Mouse (Mus musculus): ENCODE data around the gene Mrpl27. TPM values are rescaled to one million over a fixed set of nuclear protein-coding genes. Genes with fewer than 3 reads are reported as not detected.

Gene Mrpl27
- polyA plus RNA-seq, 1 experiment from 2014 or later = 138 TPM

DNA sequence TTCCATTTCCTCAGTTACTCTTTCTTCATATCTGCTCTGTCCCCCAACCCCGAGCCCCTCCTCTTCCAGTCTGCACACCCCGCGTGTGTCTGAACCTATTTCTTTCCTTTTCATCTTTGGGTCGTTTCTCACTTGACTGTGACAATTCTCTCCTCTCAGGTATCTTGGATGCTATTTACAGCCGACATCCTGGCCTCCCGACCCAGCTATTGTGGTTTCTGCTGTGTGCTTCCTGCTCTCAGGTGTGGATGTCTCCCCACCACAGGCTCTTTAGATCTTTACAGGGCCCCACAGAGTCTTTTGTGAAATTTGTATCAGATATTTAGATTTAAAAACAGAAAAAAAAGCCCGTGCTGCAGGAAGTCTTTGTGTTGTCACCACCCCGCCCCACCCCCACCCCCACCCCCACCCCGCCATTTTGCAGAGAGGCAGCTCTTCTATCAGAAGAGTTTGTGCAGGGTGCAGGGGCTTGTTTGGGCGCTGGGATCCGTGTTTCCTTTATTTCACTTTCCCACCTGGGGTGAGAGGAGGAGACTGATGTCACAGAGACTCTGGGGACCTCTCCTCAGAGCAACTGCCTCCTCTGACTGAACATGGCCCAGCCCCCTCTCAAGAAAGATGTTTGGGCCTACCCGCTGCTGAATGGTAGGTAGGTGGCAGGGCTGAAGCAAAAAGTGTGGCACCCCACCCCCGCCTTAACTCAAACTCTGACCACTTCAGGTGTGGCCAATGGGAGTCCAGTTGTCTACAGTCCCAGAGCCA is 44.3 kb downstream of the Mrpl27 start:
- ATAC-seq (ENCODE audit: insufficient number of reproducible peaks, low FRiP score, low TSS enrichment, low read depth) = no peak
- H3K27me3 ChIP-seq = no peaks in the 10 kb centered on the region
- H3K4me2 ChIP-seq (replicated peaks) = no peak overlapping the region
- H3K9me3 ChIP-seq (replicated peaks) = no peaks in the 10 kb centered on the region
- H3K36me3 ChIP-seq = no peaks in the 10 kb centered on the region
- WGBS = 49% methylated on average over 13 of the region's 13 CpGs
- H3K4me1 ChIP-seq = 0 out of 2 replicates have a peak, but pooled peaks cover 4% of the 10 kb centered on the region
- no peak overlapping the region for H3K9ac ChIP-seq
- H3K27ac ChIP-seq (replicated peaks) = no peak overlapping the region
- no peak overlapping the region for H3K4me3 ChIP-seq (replicated peaks)

- H3K4me2 ChIP-seq (replicated peaks) = no peak overlapping the region
- no peak overlapping the region for H3K27ac ChIP-seq (replicated peaks)
- H3K9me3 ChIP-seq (replicated peaks) = no peaks in the 10 kb centered on the region
- H3K36me3 ChIP-seq = no peaks in the 10 kb centered on the region
- 95% methylated on average over 3 of the region's 3 CpGs for WGBS
- no peak overlapping the region for H3K9ac ChIP-seq
- 0 out of 2 replicates have a peak, but pooled peaks cover 4% of the 10 kb centered on the region for H3K4me1 ChIP-seq
- ATAC-seq (ENCODE audit: insufficient number of reproducible peaks, low FRiP score, low TSS enrichment, low read depth) = no peak
- no peaks in the 10 kb centered on the region for H3K27me3 ChIP-seq
- H3K4me3 ChIP-seq (replicated peaks) = no peak overlapping the region
Measured at GRCm38 (mm10) chr11:94699399-94699798, 45.8 kb downstream of the Mrpl27 start.

- Histone ChIP-seq H3K9ac (no peak overlapping the region), H3K4me3 (replicated peaks) (no peak overlapping the region), H3K27me3 (no peaks in the 10 kb centered on the region), H3K4me2 (replicated peaks) (no peak overlapping the region), H3K36me3 (no peaks in the 10 kb centered on the region), H3K4me1 (0 out of 2 replicates have a peak, but pooled peaks cover 4% of the 10 kb centered on the region), H3K9me3 (replicated peaks) (no peaks in the 10 kb centered on the region), H3K27ac (replicated peaks) (no peak overlapping the region)
- WGBS = 50% methylated on average over 27 of the region's 27 CpGs
- ATAC-seq (ENCODE audit: insufficient number of reproducible peaks, low FRiP score, low TSS enrichment, low read depth) = no peak
Measured at GRCm38 (mm10) chr11:94701401-94702215, 48.0 kb downstream of the Mrpl27 start.

DNA sequence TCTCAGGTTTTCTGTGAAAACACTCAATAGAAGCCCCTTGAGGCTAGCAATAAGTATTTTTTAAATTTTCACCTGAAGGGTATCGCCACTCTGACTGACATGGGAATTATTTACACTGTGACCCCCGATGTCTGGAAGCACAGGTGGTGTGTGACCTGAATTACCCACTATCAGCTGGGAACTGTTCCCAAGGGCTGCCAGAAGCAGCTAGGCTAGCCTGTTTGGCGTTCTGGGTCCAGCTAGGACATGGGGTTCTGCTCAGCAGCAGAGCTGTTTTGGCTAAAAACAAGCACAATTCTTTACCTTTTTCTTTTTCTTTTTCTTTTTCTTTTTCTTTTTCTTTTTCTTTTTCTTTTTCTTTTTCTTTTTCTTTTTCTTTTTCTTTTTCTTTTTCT is 48.6 kb downstream of the Mrpl27 start:
- H3K27ac ChIP-seq (replicated peaks) = no peak overlapping the region
- no peaks in the 10 kb centered on the region for H3K36me3 ChIP-seq
- H3K9me3 ChIP-seq (replicated peaks) = no peaks in the 10 kb centered on the region
- H3K9ac ChIP-seq = no peak overlapping the region
- 42% methylated on average over 3 of the region's 3 CpGs for WGBS
- 0 out of 2 replicates have a peak, but pooled peaks cover 4% of the 10 kb centered on the region for H3K4me1 ChIP-seq
- no peak overlapping the region for H3K4me3 ChIP-seq (replicated peaks)
- H3K27me3 ChIP-seq = no peaks in the 10 kb centered on the region
- ATAC-seq (ENCODE audit: insufficient number of reproducible peaks, low FRiP score, low TSS enrichment, low read depth) = no peak
- no peak overlapping the region for H3K4me2 ChIP-seq (replicated peaks)

GRCm38 (mm10) chr11:94704020-94704419 is 50.5 kb downstream of the Mrpl27 start:
- no peak for ATAC-seq (ENCODE audit: insufficient number of reproducible peaks, low FRiP score, low TSS enrichment, low read depth)
- no peaks in the 10 kb centered on the region for H3K36me3 ChIP-seq
- H3K9me3 ChIP-seq (replicated peaks) = no peaks in the 10 kb centered on the region
- H3K27me3 ChIP-seq = no peaks in the 10 kb centered on the region
- no peak overlapping the region for H3K4me2 ChIP-seq (replicated peaks)
- H3K4me3 ChIP-seq (replicated peaks) = no peak overlapping the region
- WGBS = 38% methylated on average over 7 of the region's 7 CpGs
- no peak overlapping the region for H3K9ac ChIP-seq
- 0 out of 2 replicates have a peak, but pooled peaks cover 4% of the 10 kb centered on the region for H3K4me1 ChIP-seq
- H3K27ac ChIP-seq (replicated peaks) = no peak overlapping the region; the same call in 1 of the 2 replicates

DNA sequence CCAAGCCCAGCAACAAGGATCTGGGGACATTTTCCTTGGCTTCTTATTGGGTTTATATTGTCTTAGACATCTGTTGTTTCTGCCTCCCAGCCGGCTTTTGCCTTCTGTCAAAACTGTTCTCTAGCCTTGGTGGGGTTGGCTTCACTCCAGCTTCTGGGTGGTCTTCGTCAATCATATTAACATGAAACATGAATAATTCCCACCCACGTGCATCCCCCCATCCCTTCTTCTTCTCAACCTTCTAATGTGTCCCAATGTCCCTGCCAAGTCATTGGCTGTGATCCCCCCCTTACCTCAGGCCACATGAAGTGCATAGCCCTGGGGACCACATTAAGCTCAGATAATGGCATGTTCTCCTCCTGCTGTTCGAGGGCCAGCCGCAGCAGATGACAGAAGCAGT is 50.9 kb downstream of the Mrpl27 start, which contains the start of gene Gm11541:
TSS of gene Gm11541 (minus strand) at position 28 of the 400 bp plus-strand sequence.
- H3K27me3 ChIP-seq = no peaks in the 10 kb centered on the region
- WGBS = 36% methylated on average over 5 of the region's 5 CpGs
- H3K9ac ChIP-seq = no peak within 1 kb of the TSS
- no peaks in the 10 kb centered on the region for H3K36me3 ChIP-seq
- peak within 1 kb of the TSS; percentile 55; the same call in 1 of the 2 replicates for H3K27ac ChIP-seq (replicated peaks)
- no peaks in the 10 kb centered on the region for H3K9me3 ChIP-seq (replicated peaks)
- H3K4me3 ChIP-seq (replicated peaks) = no peak within 1 kb of the TSS
- no peak for ATAC-seq (ENCODE audit: insufficient number of reproducible peaks, low FRiP score, low TSS enrichment, low read depth)
- H3K4me1 ChIP-seq = 0 out of 2 replicates have a peak, but pooled peaks cover 4% of the 10 kb centered on the region
- no peak within 1 kb of the TSS for H3K4me2 ChIP-seq (replicated peaks)

Other genes starting within 250 kb of the Mrpl27 start
- 29.1 and 30.3 TPM in 2 replicates for gene Cacna1g, start 179.6 kb upstream of the Mrpl27 start, polyA plus RNA-seq (2015; fragmentation: Nextera tagmentation; extraction: Ambion mirVana)
- 0.16 and 1.2 TPM in 2 replicates for gene Spata20, start 167.6 kb upstream of the Mrpl27 start, polyA plus RNA-seq (2015; fragmentation: Nextera tagmentation; extraction: Ambion mirVana)
- 11.7 and 11.8 TPM in 2 replicates for gene Epn3, start 153.8 kb upstream of the Mrpl27 start, polyA plus RNA-seq (2015; fragmentation: Nextera tagmentation; extraction: Ambion mirVana)
- gene Mycbpap, start 132.0 kb upstream of the Mrpl27 start, polyA plus RNA-seq (2015; fragmentation: Nextera tagmentation; extraction: Ambion mirVana) = 4.0 and 5.8 TPM in 2 replicates
- gene Rsad1, start 104.5 kb upstream of the Mrpl27 start, polyA plus RNA-seq (2015; fragmentation: Nextera tagmentation; extraction: Ambion mirVana) = 4.3 and 5.4 TPM in 2 replicates
- 7.5 and 12.0 TPM in 2 replicates for gene Chad, start 88.7 kb upstream of the Mrpl27 start, polyA plus RNA-seq (2015; fragmentation: Nextera tagmentation; extraction: Ambion mirVana)
- gene Acsf2, start 51.9 kb upstream of the Mrpl27 start, polyA plus RNA-seq (2015; fragmentation: Nextera tagmentation; extraction: Ambion mirVana) = 5.9 and 6.1 TPM in 2 replicates
- gene Lrrc59, start 24.0 kb upstream of the Mrpl27 start, polyA plus RNA-seq (2015; fragmentation: Nextera tagmentation; extraction: Ambion mirVana) = 209 and 216 TPM in 2 replicates
- gene Eme1, start 197 bp downstream of the Mrpl27 start, polyA plus RNA-seq (2015; fragmentation: Nextera tagmentation; extraction: Ambion mirVana) = 12.9 and 15.8 TPM in 2 replicates
- 26.3 and 27.3 TPM in 2 replicates for gene Xylt2, start 23.7 kb downstream of the Mrpl27 start, polyA plus RNA-seq (2015; fragmentation: Nextera tagmentation; extraction: Ambion mirVana)
- 0.45 and 0.79 TPM in 2 replicates for gene Gm11541, start 50.7 kb downstream of the Mrpl27 start, polyA plus RNA-seq (2015; fragmentation: Nextera tagmentation; extraction: Ambion mirVana)
- gene Cdc34b, start 88.0 kb downstream of the Mrpl27 start, polyA plus RNA-seq (2015; fragmentation: Nextera tagmentation; extraction: Ambion mirVana) = not detected in 2 replicates
- gene Tmem92, start 128.9 kb downstream of the Mrpl27 start, polyA plus RNA-seq (2015; fragmentation: Nextera tagmentation; extraction: Ambion mirVana) = not detected in 2 replicates